Mouse (Mus musculus) kidney, adult 11 months (tissue): ENCODE measurements around the gene Pip5kl1.

Experiments used
- DNase-seq: peaks from one replicate; pipeline ENCODE4 v3.0.0; 2022

Pip5kl1 gene

GRCm38 (mm10) chr2:32587731-32588321 lies 13.2 kb downstream of the Pip5kl1 start:
- peak; percentile 51 for DNase-seq

- no peak for DNase-seq
Measured at GRCm38 (mm10) chr2:32589213-32589795, 14.7 kb downstream of the Pip5kl1 start.

- DNase-seq, result no peak
Measured at GRCm38 (mm10) chr2:32590224-32590623, 15.6 kb downstream of the Pip5kl1 start.

GRCm38 (mm10) chr2:32591249-32591648 lies 16.7 kb downstream of the Pip5kl1 start:
- DNase-seq, result no peak

GRCm38 (mm10) chr2:32596725-32597124 lies 22.1 kb downstream of the Pip5kl1 start:
- no peak for DNase-seq

- DNase-seq, result no peak
Measured at GRCm38 (mm10) chr2:32597248-32597647, 22.7 kb downstream of the Pip5kl1 start.

GRCm38 (mm10) chr2:32597699-32598098 lies 23.1 kb downstream of the Pip5kl1 start:
- DNase-seq, result no peak

GRCm38 (mm10) chr2:32598506-32598905 lies 23.9 kb downstream of the Pip5kl1 start:
- DNase-seq, result no peak

GRCm38 (mm10) chr2:32599409-32599808 lies 24.8 kb downstream of the Pip5kl1 start, which contains the start of gene St6galnac6:
St6galnac6 (plus strand) TSS chr2:32599709.
- no peak for DNase-seq

GRCm38 (mm10) chr2:32601417-32602065 lies 26.9 kb downstream of the Pip5kl1 start:
- no peak for DNase-seq

- DNase-seq, result peak; percentile 81
Measured at GRCm38 (mm10) chr2:32602600-32603054, 28.0 kb downstream of the Pip5kl1 start.

GRCm38 (mm10) chr2:32604631-32605030 lies 30.0 kb downstream of the Pip5kl1 start:
- no peak for DNase-seq

- DNase-seq, result peak; percentile 66
Measured at GRCm38 (mm10) chr2:32606161-32607142, 31.9 kb downstream of the Pip5kl1 start.

GRCm38 (mm10) chr2:32607262-32607947 lies 32.8 kb downstream of the Pip5kl1 start:
- no peak for DNase-seq

GRCm38 (mm10) chr2:32608141-32608777 lies 33.7 kb downstream of the Pip5kl1 start:
- DNase-seq, result peak; percentile 66

GRCm38 (mm10) chr2:32608778-32609435 lies 34.3 kb downstream of the Pip5kl1 start:
- no peak for DNase-seq

GRCm38 (mm10) chr2:32610610-32611229 lies 36.1 kb downstream of the Pip5kl1 start:
- no peak for DNase-seq

GRCm38 (mm10) chr2:32612274-32612673 lies 37.7 kb downstream of the Pip5kl1 start:
- no peak for DNase-seq

- no peak for DNase-seq
Measured at GRCm38 (mm10) chr2:32617109-32617508, 42.5 kb downstream of the Pip5kl1 start.

- no peak for DNase-seq
Measured at GRCm38 (mm10) chr2:32617601-32618000, 43.0 kb downstream of the Pip5kl1 start.

- DNase-seq, result no peak
Measured at GRCm38 (mm10) chr2:32618051-32618450, 43.5 kb downstream of the Pip5kl1 start.
